In genomic region chr8:108406716-108407494, GRCm38 (mm10) we compare ENCODE assay signal across 8 mouse cellular contexts.
A peak's percentile ranks its signal among the peaks of the same experiment; 100 is the strongest.
DNase-seq lines count a peak whose midpoint lies in the region; ATAC-seq and TF ChIP-seq lines count a peak whose summit lies in the region.

No protein-coding gene starts in this region.

- no peak overlapping the region; the same call in 1 of the 2 replicates for H3K4me3 ChIP-seq in hindbrain, embryonic 11.5 days (ENCODE audit: low read depth, low read length)
- no peak overlapping the region for H3K4me3 ChIP-seq in stomach, embryonic 16.5 days (replicated peaks; ENCODE audit: low read length)
- H3K4me3 ChIP-seq in lung, adult 2 months (replicated peaks; ENCODE audit: extremely low read depth, low read depth, low read length) = no peak overlapping the region

- peak overlapping the region; percentile 56; the same call in 1 of the 2 replicates for H3K27ac ChIP-seq in hindbrain, embryonic 11.5 days (ENCODE audit: low read depth, low read length)
- no peak overlapping the region for H3K27ac ChIP-seq in stomach, embryonic 16.5 days (ENCODE audit: low read length)

- DNase-seq in Muller cell, postnatal 12 days (ENCODE audit: inconsistent ontology term) = peak; percentile 37
- peak; percentile 68 for DNase-seq in embryo, embryonic 10 days (ENCODE audit: low spot score)
- DNase-seq in hindbrain, embryonic 11.5 days (ENCODE audit: low spot score) = peak; percentile 77
- DNase-seq in ovary, postnatal 10 days (ENCODE audit: low spot score) = no peak
- no peak for DNase-seq in lung, adult 2 months

- H3K36me3 ChIP-seq in hindbrain, embryonic 11.5 days (ENCODE audit: control insufficient read depth, insufficient read depth, low read length) = no peaks in the 10 kb centered on the region
- no peaks in the 10 kb centered on the region for H3K36me3 ChIP-seq in stomach, embryonic 16.5 days (ENCODE audit: control insufficient read depth, insufficient read depth, low read length)

- H3K4me2 ChIP-seq in hindbrain, embryonic 11.5 days (replicated peaks; ENCODE audit: low read depth, low read length) = peak overlapping the region; percentile 39
- 0 out of 2 replicates have a peak overlapping the region, but pooled peaks have one; percentile 7 for H3K4me2 ChIP-seq in stomach, embryonic 16.5 days (ENCODE audit: low read depth, low read length)

- ATAC-seq in hindbrain, embryonic 11.5 days (ENCODE audit: low FRiP score) = peak; percentile 78; the same call in 1 of the 2 replicates
- peak; percentile 59 for ATAC-seq in megakaryocyte progenitor cell, adult 5-6 weeks (replicated peaks; ENCODE audit: poor library complexity)
- no peak for ATAC-seq in stomach, embryonic 16.5 days (ENCODE audit: insufficient read depth, low FRiP score)
- no peak for ATAC-seq in erythroblast, adult 5-6 weeks (replicated peaks; ENCODE audit: low FRiP score, poor library complexity, severe bottlenecking)

- H3K27me3 ChIP-seq in hindbrain, embryonic 11.5 days (ENCODE audit: control insufficient read depth, insufficient read depth, low read length) = no peaks in the 10 kb centered on the region; the same call in 1 of the 2 replicates
- H3K27me3 ChIP-seq in stomach, embryonic 16.5 days (ENCODE audit: control insufficient read depth, insufficient read depth, low read length) = no peaks in the 10 kb centered on the region

- TF ChIP-seq POLR2A in lung, adult 2 months (IDR thresholded peaks at IDR 0.05; ENCODE audit: borderline replicate concordance, extremely low read depth, low read depth, low read length) = no peak

- WGBS in hindbrain, embryonic 11.5 days = 28% methylated on average over 25 of the region's 25 CpGs
- 50% methylated on average over 25 of the region's 25 CpGs for WGBS in stomach, embryonic 16.5 days
- WGBS in lung, adult 2 months = 49% methylated on average over 25 of the region's 25 CpGs

- H3K9ac ChIP-seq in hindbrain, embryonic 11.5 days (ENCODE audit: low read depth, low read length) = peak overlapping the region; percentile 52
- no peak overlapping the region for H3K9ac ChIP-seq in stomach, embryonic 16.5 days (ENCODE audit: low read length)

- H3K4me1 ChIP-seq in hindbrain, embryonic 11.5 days (replicated peaks; ENCODE audit: control insufficient read depth, insufficient read depth, low read length) = no peaks in the 10 kb centered on the region
- H3K4me1 ChIP-seq in stomach, embryonic 16.5 days (ENCODE audit: control insufficient read depth, insufficient read depth, low read length) = no peaks in the 10 kb centered on the region
- H3K4me1 ChIP-seq in lung, adult 2 months (ENCODE audit: control insufficient read depth, insufficient read depth, low read length) = no peaks in the 10 kb centered on the region

- TF ChIP-seq CTCF in lung, adult 2 months (IDR thresholded peaks at IDR 0.05; ENCODE audit: insufficient read depth, low read length) = no peak

- no peaks in the 10 kb centered on the region for H3K9me3 ChIP-seq in hindbrain, embryonic 11.5 days (ENCODE audit: control insufficient read depth, low read length)
- no peaks in the 10 kb centered on the region for H3K9me3 ChIP-seq in stomach, embryonic 16.5 days (replicated peaks; ENCODE audit: control insufficient read depth, low read length)

Comparison
In these comparisons a context has a peak if more than half of its experiments do, and no peak if none do; other contexts are left out.
1. DNase-seq: peak in Muller cell, postnatal 12 days (single experiment), embryo, embryonic 10 days (single experiment) and hindbrain, embryonic 11.5 days (single experiment); none in ovary, postnatal 10 days (single experiment) and lung, adult 2 months (single experiment).
2. ATAC-seq: peak in hindbrain, embryonic 11.5 days (single experiment) and megakaryocyte progenitor cell, adult 5-6 weeks (single experiment); none in stomach, embryonic 16.5 days (single experiment) and erythroblast, adult 5-6 weeks (single experiment).